Mouse (Mus musculus) cerebellum, postnatal 14 days (tissue): ENCODE data around the gene Hivep3.
A peak's percentile ranks its signal among the peaks of the same experiment; 100 is the strongest.

ENCODE experiments used
- DNase-seq, 2 experiments: peaks; one replicate each; pipeline ENCODE4 v3.0.0; 2021; ENCODE audit warnings: mixed read lengths in 2 of 2

The Hivep3 gene

DNA sequence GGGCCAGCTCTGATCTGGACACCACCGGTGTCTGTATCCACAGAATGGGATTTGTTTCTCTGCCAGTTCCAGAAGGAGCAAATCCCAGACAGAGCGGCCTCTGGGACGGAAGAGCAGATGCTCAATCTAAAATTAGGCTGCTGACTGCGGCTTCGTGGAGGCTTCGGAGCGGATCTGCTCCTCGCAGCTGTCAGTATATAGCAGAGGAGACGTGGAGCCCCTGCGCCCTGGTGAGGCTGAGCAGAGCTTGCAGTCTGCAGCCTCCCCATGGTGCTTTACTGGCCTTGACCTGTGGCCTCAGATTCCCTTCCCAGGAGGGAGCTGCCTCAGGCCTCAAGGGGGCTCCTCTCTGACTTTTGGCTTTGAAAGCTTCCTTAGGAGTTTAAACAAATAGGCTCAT, 290.5 kb downstream of the Hivep3 start:
- DNase-seq, result peak; percentile 53 to 62

DNA sequence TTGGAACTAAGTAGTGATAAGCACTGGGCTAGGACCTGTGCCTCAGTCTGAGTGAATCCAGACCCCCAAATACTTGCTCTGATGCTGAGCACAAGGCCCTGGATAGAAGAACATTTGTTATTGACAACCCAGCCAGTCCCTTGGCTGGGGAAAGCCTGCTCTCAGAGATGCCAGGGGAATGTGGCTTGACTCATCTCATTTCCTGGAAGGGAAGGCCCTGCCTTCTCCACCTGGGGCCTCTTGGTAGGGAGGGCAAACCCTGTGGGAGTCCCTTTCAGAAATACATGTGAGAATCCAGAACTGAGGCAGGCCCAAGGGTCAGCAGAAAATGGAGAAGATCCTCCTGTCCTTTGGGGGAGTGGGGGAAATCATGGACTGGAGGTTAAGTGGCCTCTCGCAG, 294.1 kb downstream of the Hivep3 start:
- no peak for DNase-seq

DNA sequence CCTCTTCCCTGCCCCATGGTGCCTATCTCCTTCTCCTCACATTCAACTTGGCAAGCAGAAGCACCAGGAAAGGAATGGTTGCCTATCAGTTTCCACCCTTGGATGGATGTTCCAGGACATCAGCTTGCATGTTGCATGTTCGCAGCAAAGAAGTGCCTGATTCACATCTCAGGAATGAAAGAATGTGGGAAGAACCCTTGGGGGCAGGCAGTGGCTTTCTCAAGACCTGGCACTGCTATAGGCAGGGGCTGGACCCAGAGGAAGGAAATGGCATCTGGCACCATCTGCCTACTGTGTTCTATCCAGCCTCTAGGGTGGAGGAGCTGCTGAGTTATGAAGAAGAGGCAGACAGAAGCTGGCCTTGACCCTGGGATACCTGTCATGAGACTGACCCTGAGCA, 296.4 kb downstream of the Hivep3 start:
- DNase-seq, result no peak

DNA sequence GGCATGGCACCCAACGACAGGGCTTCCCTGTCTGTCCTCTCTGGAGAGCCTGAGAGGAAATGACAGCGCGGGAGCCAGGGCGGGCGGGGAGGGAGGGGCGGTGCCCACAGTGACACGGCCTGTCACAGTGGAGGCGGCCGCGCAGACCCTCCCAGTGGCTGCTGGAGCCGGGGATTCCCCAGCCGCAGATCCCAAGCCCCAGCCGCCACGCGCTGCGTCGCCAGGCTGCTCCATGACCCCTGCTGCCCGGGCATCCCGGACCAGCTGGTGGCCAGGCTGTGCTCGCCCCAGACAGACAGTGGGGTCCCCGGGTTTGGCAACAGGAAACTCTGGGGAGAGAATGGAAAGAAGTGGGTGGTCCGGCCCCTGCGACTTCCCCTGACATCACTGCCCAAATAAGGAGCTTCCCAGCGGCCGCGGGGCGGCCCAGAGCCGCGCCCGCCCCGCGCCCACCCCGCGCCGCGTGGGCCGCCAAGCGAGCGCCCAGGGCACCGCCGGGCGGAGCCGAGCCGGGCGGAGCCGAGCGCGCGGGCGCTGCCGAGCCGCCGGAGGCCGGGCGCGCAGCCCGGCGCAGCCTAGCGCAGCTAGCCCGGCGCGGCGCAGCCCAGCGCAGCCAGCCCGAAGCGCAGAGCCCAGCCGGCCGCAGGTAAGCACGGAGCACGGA, 298.9 kb downstream of the Hivep3 start:
- DNase-seq, result peak; percentile 52 to 68

DNA sequence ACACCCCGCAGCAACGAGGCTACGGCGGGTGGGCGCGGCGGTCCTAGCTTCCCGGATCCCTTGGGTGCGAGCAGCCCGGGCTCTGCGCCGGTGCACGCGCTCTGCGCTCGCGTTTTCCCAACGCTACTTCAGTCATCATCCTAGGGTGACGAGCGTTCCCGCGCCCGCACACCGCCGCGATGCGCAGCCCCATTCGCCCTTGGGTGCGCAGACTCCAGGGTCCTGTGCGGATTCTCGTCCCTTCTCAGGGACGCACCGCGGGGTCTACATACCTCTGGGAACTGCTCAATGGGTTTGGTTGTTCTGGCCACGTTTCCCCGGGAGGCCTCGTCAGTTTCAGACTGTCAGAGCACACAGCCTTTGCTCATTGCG, 299.4 kb downstream of the Hivep3 start:
- DNase-seq, result peak in 1 of 2 experiments; percentile 50

DNA sequence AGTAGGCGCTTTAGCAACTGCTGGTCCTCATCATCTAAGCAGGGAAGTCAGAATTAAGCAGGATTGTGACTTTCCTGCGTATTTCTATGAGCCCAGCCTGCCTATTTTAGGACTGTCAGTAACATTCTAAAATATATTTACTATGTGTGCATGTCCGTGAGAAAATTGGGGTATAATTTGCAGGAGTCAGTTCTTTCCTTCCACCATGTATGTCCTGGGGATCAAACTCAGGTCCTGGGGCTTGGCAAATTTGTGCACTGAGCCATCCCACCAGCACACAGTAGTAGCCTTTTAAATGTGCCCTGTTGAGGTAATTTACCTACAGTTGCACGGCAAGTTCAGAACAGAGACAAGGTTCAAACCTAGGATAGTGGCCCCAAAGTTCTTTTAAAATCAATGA, 302.7 kb downstream of the Hivep3 start:
- no peak for DNase-seq

DNA sequence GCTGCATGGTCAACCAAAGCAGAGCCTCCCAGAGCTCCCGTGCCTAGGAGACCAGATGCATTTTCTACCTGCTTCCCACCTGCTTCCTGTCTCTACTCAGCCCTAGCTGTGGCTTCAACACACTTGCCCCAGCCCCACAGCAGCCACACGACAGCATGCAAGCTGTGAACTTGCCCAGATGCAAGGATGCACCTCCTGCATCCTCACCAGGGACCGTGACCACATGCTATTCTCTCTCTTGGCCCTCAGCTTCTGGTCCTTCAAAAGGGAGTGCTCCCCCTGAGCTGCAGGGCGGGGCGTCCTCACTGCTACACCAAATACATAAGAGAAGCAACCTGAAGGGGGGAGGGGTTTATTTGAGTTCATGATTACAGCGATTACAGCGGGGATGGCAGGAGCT, 303.4 kb downstream of the Hivep3 start:
- no peak for DNase-seq

DNA sequence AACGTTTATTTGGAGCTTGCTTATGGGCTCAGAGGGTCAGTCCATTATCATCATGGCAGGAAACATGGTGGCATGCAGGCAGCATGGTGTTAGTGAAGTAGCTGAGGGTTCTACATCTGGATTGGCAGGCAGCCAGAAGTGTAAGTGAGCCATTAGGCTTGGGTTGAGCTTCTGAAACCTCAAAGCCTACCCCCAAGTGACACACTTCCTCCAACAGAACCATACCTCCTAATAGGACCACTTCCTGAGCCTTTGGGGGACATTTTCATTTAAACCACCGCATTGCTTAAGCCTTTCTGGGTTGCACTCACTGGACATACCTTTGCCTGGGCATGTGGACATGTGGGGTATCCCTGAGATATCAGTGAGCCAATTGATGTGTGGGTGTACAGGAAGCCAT, 307.9 kb downstream of the Hivep3 start:
- no peak for DNase-seq

DNA sequence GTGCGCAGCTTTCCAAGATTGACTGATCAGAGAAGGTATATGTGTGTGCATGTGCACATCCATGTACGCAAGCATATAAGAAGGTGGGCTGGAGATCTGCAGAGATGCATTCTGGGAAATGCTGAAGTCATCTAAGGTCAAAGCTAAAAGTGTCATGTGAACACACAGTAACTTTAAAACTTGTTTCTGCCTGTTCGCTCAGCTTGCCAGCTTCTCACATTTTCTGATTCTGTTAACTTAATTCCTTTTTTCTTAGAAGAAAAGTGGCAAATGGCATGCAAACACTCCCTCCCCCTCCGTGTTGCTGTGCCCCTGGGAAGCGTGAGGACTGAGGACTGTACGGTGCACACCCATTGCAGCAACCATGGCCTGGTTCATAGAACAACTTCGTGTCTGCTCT, 308.9 kb downstream of the Hivep3 start:
- DNase-seq, result no peak

DNA sequence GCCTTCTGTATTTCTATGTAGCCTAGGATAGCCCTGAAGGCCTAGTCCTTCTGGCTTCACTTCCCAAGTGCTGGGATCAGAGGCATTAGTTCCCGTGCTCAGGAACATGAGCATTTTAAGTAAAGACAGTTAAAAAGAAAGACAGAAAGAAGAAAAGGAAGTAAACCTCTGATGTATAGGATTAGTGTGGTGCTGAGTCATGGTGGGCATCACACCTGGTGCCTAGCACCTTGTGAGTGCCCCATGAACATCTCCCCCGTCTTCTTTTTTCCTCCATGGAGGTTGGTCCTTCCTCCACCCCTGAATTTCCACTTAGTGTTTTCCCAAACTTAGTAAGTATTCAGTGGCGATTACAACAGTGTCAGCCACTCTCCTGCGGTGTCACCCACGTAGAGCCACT, 311.0 kb downstream of the Hivep3 start:
- DNase-seq, result no peak

DNA sequence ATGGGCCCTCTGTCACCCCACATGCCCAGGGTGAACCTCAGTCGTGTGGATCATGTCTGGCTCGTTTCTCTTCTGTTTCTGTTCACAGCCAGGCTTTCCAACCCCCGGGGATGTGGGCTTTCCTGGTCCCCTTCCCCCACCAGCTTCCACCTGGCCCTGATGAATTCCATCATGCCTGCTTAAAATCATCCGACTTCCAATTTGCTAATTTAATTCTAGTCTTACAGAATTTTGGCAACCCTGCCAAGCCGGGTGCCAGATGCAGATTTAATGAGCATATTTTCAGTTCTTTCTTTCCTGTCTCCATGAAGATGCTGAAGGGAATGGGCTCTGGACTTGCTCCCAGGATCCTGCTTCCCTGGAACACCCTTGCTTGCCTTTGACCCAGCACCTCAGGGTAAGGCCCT, 311.6 kb downstream of the Hivep3 start:
- peak in 1 of 2 experiments; percentile 30 for DNase-seq

DNA sequence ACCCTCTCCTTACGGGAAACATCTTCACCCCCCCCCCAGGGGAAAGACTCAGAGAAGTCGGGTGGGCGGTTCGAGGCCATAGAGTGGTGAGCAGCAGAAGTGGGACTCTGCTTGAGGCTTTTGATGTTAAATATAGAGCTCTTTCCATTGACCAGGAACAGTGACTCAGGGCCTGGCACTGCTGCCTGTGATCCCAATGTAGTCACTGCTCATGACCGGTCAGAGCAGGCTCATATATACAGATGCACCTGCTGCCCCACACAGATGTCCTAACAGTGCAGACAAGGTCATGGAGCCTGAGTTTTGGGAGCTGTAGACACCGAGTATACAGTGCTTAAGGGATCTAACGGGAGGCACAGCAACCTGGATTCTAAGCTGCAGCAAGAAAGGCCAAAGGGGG, 312.3 kb downstream of the Hivep3 start:
- no peak for DNase-seq

DNA sequence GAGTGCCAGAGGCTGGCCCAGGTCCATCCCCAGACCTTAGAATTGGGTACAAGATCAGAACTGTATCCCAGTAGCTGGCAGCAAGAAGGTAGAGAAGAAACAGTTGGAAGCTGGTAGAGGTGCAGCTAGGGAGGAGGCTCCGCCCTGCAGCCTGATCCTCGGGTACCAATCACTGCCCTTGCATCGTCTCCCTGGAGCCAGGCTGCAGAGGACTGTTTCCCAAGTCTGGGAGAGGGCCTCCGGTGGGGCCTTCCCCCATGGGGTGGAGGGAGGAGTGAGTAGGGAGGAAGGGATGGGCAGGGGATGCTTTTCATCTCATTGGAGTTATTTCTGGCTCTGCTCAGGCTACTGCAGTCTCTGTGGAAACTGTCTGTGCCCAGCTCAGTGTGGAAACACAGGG, 313.5 kb downstream of the Hivep3 start:
- no peak for DNase-seq

DNA sequence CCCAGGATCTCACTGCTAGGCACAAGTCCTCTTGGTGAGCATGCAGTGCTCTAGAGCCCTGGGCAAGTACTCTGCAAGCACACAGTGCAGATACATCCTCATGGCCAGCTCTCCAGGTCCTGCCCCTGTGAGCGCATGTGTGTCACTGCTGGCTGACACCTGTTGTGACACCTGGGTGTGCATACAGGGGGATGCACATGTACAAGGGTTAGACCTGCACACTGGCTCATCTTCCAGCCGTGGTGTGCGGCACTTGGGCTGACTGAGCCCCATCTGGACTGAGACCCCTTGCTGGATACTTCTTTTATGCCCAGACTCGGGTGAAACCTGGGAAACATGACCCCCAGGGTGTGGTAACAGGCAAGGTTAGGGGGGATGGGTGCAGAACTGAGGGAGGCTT, 314.7 kb downstream of the Hivep3 start:
- no peak for DNase-seq

DNA sequence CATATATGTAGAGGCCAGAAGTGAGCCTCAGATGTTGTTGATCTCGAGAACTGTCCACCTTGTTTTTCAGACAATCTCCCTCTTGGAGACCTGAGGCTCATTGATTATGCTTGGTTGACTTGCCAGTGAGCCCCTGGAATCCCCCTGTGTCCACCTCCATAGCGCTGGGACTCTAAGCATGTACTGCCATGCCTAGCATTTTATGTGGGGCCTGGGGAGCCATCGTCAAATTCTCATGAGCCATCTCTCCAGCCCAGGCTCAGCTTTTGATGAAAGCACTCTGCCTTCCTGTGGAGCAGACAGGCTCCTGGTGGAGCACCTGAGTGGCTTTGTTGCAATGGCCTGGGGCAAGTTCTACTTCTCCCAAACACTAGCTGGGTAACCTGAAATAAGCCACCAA, 316.3 kb downstream of the Hivep3 start:
- DNase-seq, result no peak

DNA sequence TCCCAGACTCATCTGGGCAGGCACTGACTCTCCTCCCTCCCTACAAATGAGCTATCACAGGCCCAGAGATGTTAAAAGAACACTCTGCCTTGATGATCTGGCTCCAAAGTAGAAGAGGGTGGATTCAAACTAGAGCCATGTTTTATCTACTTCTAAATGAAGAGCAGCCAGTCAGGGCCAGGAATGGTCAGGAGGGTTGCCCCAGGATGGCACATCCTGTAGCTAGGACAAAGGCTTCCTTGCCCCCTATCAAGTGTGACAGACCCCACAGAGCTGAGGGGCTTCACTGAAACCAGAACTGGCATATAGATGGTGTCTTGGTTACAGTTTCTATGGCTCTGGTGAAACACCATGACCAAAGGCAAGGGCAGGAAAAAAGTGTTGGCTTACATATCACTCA, 318.9 kb downstream of the Hivep3 start:
- no peak for DNase-seq

DNA sequence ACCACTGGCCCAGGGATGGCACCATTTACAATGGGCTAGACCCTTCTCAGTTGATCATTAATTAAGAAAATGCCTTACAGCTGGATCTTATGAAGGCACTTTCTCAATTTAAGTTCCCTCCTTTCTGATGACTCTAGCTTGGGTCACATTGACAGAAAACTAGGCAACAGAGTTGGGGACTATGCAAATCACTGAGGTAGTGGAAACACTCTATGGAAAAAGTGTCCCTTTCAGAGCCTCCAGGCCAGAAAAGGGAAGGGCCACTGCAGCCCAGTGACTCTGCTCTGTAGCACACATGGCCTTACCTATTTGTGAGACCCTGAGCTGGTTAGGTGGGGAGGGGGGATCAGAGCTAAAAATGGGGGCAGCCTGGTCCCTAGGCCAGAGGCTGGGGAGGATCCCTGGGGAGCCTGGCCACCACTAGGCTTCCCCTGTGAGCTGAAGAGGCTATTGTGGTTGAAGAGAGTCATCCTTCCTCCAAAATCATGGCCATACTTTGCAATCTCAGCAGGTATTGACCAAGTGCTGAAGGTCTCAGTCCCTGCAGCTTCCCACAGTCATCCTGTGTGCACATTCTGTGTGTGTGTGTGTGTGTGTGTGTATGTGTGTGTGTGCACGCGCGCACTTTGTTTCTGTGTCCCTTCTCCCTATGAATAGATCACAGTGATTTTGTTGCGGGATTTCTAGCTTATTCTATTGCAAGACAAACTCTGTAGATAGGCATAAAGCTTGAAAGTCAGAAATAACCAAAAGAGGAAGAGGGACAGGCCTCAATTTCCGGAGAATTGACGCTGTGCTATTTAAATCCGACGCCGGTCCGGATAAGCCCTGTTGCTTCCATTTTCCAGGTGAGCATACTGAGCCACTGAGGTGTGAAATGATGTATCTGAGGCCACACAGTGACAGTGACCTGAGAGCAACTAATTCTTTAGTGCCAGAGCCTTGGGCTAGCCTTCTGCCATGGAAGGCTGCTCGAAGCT, 319.7 kb downstream of the Hivep3 start:
- no peak for DNase-seq

DNA sequence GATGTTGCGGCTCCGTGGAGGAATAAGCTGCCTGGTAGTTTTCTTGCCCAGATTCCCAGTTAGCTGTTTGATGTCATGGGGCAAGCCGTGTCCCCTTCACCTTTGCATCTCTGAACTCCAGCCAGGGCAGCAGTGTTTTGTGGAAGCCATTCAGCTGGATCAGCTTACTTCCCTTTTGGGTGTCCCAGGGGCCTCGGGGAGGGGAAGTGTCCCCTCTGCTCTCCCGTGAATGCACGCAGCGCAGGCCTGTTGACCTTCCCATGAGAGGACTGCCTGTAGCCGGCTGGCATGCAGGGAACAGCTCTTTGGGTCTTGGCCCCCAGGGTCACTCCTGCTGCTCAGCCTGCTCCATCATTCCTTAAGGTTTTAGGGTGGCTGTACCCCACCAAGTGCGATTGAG, 320.6 kb downstream of the Hivep3 start:
- DNase-seq, result no peak

DNA sequence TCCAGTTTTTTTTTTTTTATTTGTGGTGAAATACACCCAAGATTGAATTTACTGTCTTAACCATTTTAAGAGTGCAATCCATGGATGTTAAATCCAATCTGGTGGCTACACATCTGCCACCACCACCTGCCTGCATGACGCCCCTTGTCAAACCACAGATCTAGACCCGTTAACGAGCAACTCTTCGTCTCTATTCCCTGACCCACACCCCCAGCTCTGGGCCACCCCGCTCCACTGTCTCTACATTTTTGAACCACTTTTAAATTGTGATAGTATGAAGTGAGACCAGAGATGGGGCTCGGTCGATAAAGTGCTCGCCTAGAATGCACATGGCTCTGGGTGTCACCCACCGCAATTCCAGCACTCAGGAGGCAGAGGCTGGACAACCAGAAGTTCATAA, 322.9 kb downstream of the Hivep3 start:
- no peak for DNase-seq

DNA sequence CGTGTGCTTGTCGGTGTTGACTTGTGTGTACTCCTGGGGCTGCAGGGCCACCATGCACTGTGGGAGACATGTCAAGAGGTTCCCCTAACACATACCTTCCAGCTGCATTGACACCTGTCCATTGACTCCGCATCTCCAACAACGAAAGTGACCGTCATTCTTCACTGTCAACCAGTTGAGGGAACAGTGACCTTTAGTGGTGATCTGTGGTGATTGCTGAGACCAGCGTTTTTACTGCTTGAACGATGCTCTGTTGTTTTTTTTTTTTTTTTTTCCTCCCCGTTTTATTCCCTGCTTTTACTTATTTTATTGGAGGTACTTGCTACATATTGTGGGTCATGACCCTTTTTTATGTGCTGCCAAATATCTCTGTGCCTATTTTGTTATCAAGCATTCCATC, 323.9 kb downstream of the Hivep3 start:
- no peak for DNase-seq

DNA sequence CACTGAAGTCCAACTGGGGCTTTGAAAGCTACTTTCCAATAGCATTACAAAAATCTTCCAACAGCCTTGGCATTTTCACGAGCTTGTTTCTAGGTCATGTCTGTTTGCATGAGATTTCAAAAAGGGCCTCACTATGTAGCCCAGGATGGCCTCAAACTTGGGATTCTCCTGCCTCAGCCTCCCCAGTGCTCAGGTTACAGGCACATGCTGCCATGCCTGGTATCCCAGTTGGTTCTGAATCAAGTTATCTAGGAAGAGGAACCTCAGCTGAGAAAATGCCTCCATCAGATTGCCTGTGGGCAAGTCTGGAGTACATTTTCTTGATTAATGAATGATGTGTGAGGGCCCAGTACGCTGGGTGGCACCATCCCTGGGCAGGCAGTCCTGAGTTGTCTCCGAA, 324.6 kb downstream of the Hivep3 start:
- no peak for DNase-seq

DNA sequence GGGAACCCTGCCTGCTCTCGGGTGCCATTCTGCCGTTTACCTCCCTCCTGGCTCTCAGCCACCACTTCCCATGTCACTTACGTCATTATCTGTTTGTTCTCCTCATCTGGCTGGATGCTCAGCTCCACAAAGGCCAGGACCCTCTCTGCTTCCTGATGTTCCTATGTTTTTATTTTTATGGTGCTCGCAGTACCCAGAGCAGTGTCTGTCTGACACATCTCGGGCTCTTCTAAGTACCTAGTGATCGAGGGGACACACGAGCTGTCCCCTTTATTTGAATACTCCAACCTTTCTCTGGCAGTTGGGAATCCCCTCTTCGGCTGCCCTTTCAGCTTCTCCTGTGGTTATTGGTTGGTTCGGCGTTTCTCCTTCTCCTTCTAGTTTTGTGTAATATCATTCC, 325.2 kb downstream of the Hivep3 start:
- peak in 1 of 2 experiments; percentile 34 for DNase-seq

DNA sequence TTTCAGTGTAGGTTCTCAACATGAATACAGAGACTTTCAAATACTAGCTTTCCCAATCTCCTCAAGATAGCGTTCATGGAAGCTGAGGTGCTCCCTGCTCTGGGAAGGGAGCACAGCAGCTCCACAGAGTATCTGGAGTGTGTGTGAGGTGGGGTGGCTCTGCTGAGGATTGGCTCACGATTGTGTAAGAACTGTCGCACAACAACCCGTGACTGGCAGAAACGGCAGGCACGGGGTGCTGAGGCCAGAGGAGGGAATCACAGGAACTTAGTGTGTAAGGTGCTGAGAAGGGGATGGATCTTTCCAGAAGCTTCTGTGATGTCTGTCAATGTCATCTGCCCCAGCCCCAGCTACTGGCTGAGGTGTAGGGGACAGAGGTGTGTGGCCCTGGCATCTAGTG, 328.1 kb downstream of the Hivep3 start:
- no peak for DNase-seq

DNA sequence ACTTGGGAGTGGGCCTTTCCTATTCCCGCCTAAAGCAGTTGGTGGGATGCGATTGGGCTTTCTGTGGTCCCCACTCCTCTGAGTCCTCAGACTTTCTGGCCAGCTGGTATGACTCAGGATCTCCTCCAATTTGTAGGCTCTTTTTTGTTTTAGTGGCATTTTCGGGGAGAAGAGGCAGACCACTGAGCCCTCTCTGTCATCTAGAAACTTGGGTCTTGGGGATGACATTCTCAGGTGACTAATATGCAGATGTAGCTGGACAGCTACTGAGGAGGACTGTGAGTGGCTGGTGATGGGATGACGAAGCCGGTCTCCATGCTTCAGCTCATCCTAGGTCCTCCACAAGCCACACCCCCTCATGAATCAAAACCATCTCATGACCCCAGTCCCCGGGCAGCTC, 328.6 kb downstream of the Hivep3 start:
- no peak for DNase-seq
